Mouse (Mus musculus) thymus, postnatal 14 days (tissue): ENCODE results near the gene Tdrd9.
"Not testable (repeated sequence)": the region's sequence is repeated elsewhere in the genome, so short reads cannot be mapped to it uniquely, and the experiment has no call there.

Source experiments
- DNase-seq: peaks from one replicate; pipeline ENCODE4 v3.0.0; 2021

Gene Tdrd9

DNA sequence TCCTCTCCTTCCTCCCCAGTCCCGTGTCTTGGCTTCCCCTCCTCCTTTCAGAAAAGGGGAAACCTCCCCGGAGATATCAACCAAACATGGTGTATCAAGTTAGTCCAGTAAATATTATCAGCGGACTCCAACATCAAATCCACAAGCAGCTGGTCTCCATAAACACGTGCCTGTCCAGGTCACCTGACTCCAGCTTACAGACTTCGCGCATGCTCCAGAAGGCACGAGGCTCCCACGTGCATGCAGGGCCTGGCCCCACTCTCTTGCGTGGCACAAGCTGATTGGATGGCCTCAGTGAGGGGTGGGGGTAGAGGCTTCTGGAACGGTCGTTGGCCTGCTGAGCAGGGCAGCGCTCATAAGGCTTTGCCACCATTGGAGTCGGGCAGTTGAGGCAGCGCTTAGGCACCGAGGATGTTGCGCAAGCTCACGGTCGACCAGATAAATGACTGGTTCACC, at the start of gene Tdrd9:
TSS of gene Tdrd9 (plus strand) at position 329 of the 456 bp plus-strand sequence.
- DNase-seq = no peak

DNA sequence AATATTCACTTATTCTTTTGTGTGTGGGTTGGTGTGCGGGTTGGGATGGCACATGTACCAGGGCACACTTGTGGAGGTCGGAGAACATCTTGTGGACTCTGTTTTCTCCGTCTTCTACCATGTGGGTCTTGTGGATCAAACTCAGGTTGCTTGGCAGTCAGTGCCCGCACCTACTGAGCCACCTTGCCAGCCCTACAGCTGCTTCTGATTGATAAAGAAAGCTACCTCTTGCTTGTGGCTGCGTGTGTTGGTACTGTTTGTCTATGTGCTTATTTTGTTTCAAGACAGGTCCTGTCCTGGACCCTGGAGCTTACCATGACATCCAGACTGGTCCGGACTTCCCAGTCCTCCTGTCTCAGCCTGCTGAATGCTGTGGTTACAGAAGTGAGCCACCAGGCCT, 48.2 kb upstream of the Tdrd9 start:
- no peak for DNase-seq

DNA sequence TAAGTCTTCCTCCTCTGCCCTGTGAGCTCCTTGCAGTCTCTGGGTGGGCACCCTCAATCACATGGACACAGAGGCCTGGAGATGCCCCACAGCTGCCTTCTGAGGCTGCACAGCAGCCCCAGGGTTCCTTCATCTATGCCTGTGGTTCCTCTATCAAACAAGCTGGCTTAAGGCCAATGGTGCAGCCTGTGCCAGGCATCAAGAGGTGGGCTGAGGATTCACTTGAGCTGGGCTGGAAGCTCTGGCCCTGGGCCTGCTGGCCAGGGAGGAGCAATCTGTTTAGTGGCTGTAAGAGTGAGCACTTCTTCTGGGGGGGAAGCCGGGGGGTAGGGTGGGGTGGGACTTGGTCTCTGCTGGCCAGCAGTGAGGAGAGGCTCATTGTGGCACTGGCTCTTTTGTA, 44.0 kb upstream of the Tdrd9 start:
- DNase-seq = no peak

DNA sequence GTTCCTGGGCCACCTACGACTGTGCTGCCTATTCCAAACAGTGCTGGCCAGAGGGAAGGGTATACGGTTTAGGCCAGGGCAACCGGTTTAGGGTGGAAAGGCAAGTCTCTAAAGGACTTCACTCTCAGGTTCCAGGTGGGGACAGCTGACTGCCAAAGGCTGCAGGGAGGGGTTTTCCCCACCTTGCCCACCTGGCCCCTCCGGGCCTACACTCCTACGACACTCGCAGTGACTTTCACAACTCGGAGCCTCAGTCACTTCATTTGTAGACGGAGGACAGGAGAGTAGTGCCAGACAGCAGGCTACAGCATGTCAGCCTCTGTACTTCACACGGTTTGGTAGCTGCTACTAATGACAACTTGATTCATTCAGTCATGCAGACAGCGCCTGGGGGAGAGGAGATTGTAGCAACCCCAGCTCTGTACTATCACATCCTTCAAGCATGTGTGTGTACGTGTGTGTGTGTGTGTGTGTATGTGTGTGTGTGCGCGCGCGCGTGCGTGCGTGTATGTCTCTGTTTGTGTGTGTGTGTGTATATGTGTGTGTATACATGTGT, 42.9 kb upstream of the Tdrd9 start:
- DNase-seq = no peak

DNA sequence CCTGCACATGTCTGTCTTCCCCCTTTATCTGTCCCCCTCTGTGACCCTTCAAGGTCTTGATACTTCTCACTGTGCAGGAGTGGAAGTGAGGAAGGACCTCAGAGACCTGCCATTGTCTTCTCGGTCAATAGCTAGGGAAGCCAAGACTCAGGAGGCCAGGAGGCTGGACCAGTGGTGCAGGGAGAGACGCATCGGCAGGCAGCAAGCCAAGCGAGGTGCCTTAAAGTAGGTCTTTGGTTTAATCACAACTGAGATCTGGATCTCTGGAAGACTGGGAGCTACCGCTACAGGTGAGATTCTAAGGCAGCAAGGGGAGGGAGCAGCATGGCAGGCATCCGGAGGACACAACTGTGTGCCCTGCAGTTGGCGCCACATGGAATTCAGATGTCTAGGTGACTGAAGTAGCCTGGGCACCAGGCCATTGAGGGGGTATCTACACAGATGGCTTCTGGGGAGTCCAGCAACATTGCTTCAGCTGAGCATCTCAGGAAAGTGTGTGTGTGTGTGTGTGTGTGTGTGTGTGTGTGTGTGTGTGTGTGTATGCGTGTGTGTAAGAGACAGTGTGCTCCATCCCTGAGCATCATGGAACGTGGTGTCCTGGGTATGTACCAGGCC, 39.8 kb upstream of the Tdrd9 start:
- no peak for DNase-seq

GRCm38 (mm10) chr12:111932513-111932912, 38.8 kb upstream of the Tdrd9 start:
- DNase-seq = no peak

GRCm38 (mm10) chr12:111933032-111933704, 38.2 kb upstream of the Tdrd9 start:
- no peak for DNase-seq

DNA sequence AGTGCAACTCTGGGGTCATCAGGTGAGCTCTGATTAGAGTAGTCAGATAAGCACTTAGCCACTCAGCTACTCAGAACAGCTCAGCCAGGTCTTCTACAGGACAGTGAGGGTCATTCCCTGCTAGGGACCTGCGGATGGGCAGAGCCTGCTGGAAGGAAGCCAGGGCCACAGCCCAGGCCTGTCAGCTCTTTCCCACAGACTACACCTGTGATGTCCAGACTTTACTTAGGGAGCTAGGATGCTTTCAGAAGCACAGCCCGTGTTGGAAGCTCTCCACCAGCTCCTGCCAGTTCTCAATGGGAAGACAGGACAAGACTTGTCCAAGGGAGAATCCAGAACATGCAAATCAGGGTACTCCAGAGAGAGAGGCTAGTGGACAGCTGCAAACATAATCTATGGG, 37.4 kb upstream of the Tdrd9 start:
- DNase-seq = no peak

- no peak for DNase-seq
These were observed 34.4 kb upstream of the Tdrd9 start for GRCm38 (mm10) chr12:111936706-111937550.

DNA sequence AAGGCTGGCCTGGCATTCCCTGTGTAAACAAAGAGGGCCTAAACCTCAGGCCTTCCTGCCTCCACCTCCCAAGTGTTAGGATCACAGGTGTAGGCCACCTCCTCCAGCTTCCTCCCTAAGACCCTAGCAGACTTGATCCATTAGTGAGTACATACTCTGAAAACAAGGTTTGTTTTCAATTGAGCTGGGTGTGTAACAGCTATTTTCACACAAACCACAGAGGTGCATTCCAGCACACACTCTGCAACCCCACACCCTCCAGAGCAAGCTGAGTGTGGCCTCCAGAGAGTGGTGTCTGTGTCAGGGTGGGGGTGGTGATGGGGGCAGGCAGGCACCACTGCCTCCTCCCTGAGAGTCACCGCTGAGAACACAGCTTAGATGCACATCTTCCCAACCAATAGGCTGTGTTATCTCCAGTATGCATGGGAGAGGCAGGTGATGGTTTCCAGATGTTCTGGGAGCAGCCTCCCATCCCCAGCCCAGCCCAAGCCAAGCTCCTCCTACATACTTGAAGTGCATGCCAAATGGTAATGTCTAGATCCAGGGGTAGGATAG, 32.7 kb upstream of the Tdrd9 start:
- no peak for DNase-seq

DNA sequence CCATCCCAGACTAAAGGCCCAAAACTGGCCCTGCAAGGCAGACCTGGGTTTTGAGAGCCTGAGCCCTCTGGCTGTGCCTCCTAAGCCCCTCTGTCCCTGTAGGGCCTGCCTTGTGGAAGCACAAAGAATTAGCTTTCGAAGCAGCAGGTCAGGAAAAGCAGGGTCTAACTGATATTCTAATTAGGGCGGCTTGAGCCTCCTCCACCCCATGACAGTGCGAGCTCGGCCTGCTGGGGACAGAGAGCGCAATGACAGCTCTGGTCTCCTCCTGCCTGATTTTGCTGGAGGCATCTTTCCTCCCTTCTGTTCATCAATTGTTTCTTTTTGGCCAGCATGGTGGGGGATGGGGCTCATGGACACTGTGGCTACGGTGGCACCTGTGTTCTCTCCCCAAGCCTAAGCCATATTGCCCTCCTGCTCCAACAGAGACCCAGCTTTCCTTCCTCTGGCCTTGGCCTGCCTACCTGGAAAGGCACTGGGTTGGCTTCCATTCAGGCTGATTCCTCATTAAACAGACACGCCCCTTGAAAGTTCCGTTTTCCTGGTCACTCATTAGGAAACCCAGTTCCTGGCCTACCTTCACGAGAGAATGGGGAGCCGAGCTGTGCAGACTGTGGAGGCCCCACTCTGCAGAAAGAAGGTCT, 27.8 kb upstream of the Tdrd9 start:
- DNase-seq = no peak

GRCm38 (mm10) chr12:111944065-111944987, 27.0 kb upstream of the Tdrd9 start:
- DNase-seq = not testable (repeated sequence)

DNA sequence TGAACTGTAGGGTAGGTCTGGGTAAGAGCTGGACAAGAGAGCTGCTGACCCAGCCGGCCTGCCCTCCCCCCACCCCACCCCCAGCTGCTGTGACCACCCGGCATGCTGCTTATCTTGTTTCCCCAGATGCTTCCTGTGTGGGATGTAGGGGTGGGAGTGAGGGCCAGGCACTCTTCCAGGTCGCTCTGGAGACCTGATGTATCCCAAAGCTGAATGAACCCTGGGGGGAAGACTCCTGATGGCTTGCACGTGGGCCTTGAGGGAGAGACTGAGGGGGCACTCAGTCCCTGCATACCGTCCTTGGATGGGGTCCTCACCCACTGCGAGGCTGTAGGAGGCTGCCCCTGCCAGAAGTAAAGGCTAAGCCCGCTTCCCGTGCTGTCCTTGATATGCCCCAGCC, 26.2 kb upstream of the Tdrd9 start:
- no peak for DNase-seq

GRCm38 (mm10) chr12:111945765-111946655, 25.3 kb upstream of the Tdrd9 start:
- DNase-seq = not testable (repeated sequence)

- DNase-seq = peak; percentile 63
These were observed 24.6 kb upstream of the Tdrd9 start for GRCm38 (mm10) chr12:111946716-111947115.

GRCm38 (mm10) chr12:111950486-111950885, 20.9 kb upstream of the Tdrd9 start:
- no peak for DNase-seq

DNA sequence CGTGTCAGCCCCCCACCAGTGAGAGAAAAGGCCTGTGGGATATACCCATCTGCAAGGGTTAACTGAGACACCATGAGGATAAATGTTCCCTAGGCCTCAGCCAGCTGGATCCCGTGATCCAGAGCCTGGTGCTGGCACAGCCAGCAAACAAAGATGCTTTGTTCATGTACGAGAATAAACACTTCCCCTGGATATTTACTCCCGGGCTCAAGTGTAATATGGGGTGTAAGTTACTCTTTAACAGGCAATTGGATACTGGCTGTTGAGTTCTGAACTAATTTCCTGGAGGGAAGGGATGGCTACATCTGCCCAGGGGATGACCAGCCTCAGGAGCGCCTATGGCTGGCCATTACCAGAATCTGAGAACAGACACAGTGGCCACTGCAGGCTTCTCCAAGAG, 19.7 kb upstream of the Tdrd9 start:
- no peak for DNase-seq

DNA sequence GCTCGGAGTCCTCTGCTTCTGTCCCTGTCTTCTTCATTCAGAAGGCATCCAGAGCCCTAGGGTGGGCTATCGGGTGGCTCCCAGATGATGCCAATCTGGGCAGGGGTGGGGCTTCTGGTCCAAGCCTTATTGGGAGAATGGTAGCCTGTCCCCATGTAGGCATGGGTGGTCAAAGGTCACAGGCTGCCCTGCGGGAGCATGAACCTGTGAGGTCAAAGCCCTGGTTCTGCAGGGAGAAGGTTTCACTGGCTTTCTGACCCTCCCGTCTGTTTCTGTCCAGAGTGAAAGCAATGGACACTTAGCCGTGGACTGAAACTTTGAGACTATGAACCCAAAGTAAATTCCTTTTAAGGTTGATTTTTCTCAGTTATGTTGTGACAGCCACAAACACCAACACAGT, 15.2 kb upstream of the Tdrd9 start:
- DNase-seq = no peak

DNA sequence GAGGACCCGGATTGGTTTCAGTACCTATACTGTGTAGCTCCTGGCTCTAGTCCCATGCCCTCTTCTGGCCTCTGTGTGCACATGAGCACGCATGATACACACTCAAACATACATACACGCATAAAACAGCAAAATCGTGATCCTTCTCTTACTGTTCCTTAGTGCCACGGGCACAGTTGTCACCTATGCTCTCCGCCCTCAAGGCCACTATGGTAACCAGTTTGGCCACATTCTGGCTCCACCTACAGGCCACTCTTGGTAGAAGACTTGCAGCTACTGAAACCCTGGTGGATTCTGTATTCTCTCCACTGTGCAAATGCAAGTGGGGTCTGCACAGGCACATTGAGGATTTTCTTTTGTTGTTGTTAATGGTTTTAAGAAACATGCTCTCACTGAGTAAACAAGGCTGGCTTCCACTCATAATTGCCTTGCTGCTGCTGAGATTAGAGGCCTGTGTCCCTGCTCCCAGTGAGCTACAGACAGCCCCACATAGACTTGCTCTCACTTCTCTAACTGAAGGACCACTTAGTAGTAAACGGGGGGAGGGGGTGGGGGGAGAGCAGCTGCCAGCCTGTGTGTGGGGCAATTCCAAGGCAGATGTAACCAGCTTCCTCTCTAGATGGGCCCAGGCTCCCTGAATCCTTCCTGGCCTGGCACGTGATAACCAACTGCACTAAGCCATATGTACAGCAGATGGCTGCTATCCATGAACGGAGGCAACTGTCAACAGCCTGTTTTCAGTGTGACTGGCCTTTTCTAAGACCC, 13.1 kb upstream of the Tdrd9 start:
- DNase-seq = peak; percentile 79

DNA sequence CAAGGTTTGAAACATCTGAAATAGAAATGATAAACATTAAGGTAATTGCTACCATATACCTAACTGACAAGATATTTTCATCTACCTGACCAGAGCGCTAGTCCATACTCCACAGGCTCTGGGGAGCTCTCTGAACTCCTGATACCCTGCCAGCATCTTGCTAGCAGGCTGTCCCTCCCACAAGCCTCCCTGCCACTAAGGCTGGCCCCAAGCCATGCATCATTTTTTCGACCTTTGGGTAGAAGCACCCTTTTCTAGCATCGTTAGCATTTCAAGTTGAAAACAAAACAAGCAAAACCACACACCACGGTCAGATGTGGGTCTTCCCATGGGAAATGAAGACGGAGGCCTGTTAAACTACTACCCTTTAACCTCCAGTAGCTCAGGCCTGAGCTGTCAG, 8.0 kb upstream of the Tdrd9 start:
- DNase-seq = no peak
